Mouse (Mus musculus): ENCODE results near the gene Prr15l.

The Prr15l gene

DNA sequence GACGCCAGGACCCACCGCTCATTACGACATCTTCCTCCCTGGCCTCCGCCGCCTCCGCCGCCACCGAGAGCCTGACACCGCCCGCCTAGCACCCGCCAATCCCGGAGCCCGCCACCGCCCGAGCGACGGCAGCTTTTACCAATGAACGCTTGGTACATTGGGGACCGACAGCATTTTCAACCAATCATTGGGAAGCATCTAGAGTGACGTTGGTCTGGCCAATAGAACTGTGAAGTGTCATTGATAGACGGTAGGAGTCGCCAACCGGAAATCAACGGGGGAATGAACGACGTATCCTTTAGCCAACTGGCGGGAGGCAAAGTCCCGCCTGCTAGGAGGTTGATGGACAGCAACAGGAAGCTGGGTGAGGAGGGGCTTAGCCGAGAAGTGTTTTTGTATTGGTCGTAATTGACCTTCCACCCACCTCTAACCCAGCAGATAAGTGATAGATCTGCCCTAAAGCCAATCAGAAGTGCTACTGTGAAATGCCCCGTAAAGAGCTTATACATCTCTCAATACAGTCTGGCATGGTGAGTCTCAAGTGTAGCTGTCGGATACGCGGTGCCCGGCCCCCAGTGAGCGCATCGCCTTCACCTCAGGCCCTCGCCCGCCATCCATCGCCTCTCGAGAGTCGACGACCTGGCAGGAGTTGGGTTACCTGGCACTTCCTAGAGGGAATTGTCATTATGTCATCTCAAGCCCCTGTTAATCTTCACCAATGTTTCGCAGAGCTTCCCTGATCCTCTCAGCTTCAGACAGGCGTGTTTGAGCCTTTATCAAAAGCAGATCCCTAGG lies 49.9 kb downstream of the Prr15l start:
- DNase-seq, result peak; percentile 100

DNA sequence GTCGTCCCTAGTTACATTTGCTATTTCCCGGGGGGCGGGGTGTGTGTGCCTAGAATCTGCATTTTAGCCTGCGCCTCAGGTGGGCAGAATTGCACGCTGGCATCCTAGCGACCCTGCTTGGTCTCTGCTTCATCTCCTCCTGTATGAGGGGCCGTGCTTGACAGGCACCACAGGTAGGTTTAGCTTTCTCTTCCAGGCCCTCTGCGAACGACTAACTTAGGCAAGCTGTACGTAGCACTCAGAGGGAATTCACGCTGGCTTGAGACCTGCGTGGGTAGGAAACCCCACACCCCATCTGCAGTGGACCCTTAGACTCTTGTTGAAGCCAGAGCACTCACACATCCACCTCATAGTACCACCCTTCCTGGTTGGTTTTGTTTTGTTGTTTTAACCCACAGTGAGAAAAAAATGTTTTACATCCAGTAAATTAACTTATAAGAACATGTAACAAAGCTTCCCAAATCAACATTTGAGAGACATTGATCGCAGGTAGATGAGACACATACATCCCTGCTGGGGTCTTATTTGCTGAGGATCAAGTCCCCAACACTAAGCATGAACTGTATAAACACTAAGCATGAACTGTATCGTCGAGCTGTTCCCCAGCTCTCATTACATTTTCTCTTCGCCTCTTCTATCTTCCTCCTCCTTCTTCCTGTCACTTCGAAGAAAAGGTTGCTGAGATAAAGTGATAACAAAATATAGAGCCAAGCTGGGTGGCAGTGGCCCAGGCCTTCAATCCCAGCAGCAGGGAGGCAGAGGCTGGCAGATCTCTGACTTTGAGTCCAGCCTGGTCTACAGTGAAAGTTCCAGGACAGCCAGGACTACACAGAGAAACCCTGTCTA lies 50.7 kb downstream of the Prr15l start:
- DNase-seq, result peak; percentile 94

DNA sequence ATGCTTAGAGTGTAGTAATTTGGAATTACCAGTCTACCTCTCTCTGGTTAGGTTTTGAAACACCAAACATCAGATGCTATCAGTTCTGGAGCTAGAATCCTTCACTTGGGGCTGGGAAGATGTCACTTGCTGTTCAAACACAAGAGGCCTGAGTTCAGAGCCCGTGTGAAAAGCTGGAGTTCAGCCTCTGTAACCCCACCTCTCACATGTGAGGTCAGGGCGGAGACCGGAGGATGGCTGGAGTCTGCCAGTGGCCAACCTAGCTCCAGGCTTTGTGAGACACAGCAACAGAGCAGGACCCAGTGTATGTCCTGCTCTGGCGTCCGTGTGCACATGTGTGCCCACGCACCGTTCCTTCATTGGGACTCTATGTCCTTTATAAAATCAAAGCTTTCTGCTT lies 51.4 kb downstream of the Prr15l start:
- peak; percentile 86 for DNase-seq

DNA sequence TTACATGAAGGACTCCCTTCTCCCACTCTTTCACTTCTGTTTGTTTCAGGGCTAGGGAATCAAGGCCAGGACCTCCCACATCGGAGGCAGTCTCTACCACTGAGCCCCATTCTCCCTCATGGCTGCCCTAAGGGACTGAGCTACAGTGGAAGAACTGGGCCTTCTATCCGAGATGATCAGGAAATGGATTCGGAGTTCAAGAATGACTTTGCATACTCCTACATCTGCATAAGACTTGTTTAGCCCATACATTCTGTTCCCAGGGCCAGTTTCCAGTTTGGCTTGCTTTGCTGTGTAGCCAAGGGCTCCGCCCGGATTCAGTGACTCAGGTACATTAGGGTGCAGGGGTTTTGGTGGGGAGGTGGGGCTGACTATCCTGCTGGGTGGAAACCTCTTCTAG lies 52.1 kb downstream of the Prr15l start:
- peak; percentile 82 for DNase-seq

DNA sequence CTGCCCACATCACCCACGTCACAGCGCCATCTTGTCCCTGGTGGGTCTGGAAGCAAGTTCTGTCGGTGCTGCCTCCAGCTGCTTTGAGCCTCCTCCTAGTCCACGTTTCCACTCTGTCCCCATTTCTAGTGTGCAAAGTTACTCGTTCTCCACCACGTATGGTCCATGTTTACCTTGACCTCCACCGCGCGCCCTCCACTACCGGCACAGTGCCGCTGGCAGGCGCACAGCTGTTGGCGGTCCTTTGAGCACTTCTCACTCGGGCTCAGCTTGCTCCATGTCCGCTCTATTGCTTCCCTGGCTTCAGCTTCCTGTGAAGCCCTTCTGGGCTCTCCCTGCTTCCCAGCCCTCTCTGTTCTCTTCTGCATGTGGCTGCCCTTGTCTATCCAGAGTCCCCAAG lies 53.6 kb downstream of the Prr15l start:
- peak; percentile 89 for DNase-seq

DNA sequence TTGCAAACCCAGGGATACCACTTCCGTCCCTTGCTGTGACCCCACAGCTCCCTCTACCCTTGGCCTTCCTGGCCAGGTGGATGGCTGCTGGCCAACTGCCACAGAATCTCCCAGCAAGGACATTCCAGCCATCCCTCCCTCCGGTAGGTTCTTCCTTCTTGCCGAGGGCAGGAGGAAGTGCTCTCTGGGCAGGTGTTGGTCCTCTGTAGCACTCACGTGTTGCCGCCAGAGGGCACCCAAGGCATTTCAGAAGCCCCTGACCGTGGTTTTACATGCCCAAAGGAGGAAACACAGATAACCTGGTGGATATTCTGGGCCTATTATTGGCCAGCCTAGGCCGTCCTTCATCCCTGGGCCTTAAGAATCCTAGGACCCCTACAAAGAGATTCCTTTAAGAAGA lies 54.5 kb downstream of the Prr15l start:
- DNase-seq, result peak; percentile 96

DNA sequence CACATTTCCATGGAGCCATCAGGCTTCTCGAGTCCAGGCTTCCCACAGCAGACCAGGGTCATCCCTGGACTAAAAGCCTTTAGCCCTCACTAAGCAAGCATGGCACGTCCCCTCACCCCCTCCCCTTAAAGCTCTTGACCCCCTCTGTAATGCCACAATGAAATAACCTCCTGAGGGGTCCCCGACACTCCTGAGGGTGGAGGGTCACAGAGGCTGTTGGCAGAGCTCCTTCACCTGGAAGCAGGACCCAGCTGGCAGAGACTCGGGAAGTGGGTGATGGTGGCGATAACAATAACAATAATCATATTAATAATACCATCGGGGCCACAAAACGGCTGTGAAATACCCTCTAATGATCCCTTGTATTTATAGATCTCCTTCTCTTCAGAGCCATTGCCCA lies 55.0 kb downstream of the Prr15l start, which contains the start of gene Sp2:
TSS of gene Sp2 (minus strand) at position 101 of the 400 bp plus-strand sequence.
- DNase-seq, result no peak

DNA sequence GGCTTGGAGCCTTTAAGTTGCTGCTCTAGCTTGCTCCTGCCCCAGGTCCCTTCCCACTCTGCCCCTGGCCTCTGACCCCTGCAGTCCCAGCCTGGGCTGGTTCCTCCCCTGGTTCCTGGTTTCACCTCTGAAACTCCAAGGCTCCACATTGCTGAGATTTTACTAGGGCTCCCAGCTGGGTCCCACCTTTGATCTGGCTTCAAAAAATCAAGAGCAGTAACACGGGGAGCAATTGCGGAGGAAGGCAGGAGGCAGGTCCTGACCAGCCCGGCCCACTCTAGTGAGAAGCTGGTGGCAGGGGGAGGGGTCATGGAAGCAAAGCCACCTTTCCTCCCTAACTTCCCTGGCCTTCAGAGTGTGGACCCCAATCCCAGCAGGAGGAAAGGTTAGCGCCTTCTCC lies 57.0 kb downstream of the Prr15l start:
- no peak for DNase-seq

DNA sequence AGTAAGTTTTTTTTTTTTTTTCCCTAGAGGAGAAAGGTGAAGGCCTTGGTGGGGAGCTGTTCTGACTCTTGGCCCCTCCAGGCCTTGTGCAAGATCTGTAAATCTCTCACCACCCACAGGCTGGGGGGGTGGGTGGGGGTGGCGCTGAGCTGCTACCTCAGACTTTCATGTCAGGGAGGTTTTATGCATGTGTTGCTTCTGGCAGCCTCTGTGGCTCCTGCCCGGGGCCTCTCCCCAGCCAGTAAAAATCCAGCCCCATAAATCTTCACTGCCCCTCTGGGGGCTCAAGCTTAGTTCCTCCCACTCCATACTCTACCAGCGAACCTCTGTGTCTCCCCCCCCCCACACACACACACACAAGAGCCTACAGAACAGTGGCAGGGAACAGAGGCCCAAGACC lies 58.6 kb downstream of the Prr15l start:
- no peak for DNase-seq

All from heart, adult 11 months (tissue).